Mouse (Mus musculus): Measurements from ENCODE around the gene Nectin2. TPM values are rescaled to one million over a fixed set of nuclear protein-coding genes. Genes with fewer than 3 reads are reported as not detected.
A peak's percentile ranks its signal among the peaks of the same experiment; 100 is the strongest.

The Nectin2 gene
- polyA plus RNA-seq, 1 experiment from 2014 or later: 106 TPM

DNA sequence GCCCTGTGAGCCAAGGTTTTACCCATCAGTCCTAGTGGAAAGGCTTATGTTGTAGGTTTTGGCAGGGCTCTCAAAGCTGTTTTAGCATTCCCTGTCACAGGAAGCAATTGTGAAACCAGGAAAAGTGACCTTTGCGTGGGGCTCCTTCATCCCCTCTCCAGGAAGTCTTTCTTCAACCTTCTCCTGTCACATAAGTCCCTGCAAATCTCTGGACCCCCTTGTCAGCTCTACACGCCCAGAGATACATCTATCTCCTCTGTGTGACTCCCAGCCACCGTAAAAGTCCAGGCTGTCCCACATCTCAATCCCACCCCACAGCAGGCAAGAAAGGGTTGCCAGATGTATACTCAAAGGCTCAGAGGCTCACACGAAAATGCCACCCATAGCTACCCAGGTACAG is 21.4 kb upstream of the Nectin2 start:
- Histone ChIP-seq H3K4me2 (replicated peaks; ENCODE audit: low read depth, low read length) (no peak overlapping the region; the same call in 1 of the 2 replicates), H3K27ac (ENCODE audit: low read length) (no peak overlapping the region), H3K4me1 (ENCODE audit: control insufficient read depth, insufficient read depth, low read length) (peaks cover 26% of the 10 kb centered on the region), H3K9ac (replicated peaks; ENCODE audit: low read depth, low read length) (no peak overlapping the region), H3K9me3 (ENCODE audit: control insufficient read depth, low read depth, low read length) (no peaks in the 10 kb centered on the region), H3K36me3 (ENCODE audit: control insufficient read depth, insufficient read depth, low read length) (peaks cover under 1% of the 10 kb centered on the region; the same call in 1 of the 2 replicates), H3K27me3 (ENCODE audit: control insufficient read depth, insufficient read depth, low read length) (no peaks in the 10 kb centered on the region), H3K4me3 (ENCODE audit: low read depth, low read length) (no peak overlapping the region)
- WGBS: 49% methylated on average over 4 of the region's 4 CpGs
- no peak for ATAC-seq (ENCODE audit: insufficient number of reproducible peaks, insufficient read depth, low FRiP score, low read depth)

DNA sequence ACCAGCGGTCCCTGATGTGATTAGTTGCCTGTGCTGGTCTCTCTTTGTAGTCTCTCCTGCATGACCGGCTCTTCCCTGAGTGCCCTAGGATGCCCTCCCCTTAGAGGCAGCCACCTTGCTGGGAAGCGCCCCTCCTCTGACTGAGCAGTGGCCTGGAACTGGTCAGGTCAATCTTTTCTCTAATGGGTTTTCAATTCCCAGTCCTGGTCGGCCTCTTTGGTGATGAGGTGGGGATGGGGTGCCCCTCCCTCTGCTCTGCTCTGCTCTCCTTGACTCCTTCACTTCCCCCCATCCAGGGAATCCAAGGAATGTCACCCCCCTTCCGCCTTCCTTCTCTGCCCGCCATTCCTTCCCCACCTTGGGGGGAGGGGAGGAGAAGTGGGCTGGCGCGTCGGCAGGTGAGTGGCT is 20.7 kb upstream of the Nectin2 start, which contains the start of gene Bcam:
Bcam (minus strand) TSS at position 33 of the 408 bp plus-strand sequence.
- peak; percentile 21; the same call in 1 of the 2 replicates for ATAC-seq (ENCODE audit: insufficient number of reproducible peaks, insufficient read depth, low FRiP score, low read depth)
- 2% methylated on average over 9 of the region's 9 CpGs for WGBS
- peak within 1 kb of the TSS; percentile 68; the same call in 1 of the 2 replicates for H3K27ac ChIP-seq (ENCODE audit: low read length)
- H3K9me3 ChIP-seq (ENCODE audit: control insufficient read depth, low read depth, low read length): no peaks in the 10 kb centered on the region
- peak within 1 kb of the TSS; percentile 65 for H3K9ac ChIP-seq (replicated peaks; ENCODE audit: low read depth, low read length)
- peak within 1 kb of the TSS; percentile 91 for H3K4me2 ChIP-seq (replicated peaks; ENCODE audit: low read depth, low read length)
- H3K27me3 ChIP-seq (ENCODE audit: control insufficient read depth, insufficient read depth, low read length): no peaks in the 10 kb centered on the region
- peak within 1 kb of the TSS; percentile 62 for H3K4me3 ChIP-seq (ENCODE audit: low read depth, low read length)
- peaks cover 26% of the 10 kb centered on the region for H3K4me1 ChIP-seq (ENCODE audit: control insufficient read depth, insufficient read depth, low read length)
- peaks cover 3% of the 10 kb centered on the region; the same call in 1 of the 2 replicates for H3K36me3 ChIP-seq (ENCODE audit: control insufficient read depth, insufficient read depth, low read length)

DNA sequence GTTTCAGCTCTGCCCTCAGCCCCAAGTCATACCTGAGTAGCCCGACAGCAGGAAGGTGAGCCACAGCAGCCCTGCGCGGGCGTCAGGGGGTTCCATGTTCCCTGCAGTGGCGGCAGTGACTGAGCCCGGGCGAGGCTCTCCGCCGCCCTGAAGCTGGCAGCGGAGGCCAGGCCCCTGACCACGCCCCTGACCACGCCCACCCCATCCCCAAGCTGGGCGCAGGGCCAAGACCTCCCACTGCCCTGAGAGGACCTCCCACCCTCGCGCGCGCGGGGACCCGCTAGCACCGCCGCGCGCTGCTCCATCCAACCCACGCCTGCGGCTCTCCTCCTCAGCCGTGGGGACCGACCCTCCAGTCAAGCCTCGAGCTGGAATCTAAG is 20.1 kb upstream of the Nectin2 start:
- peaks cover 26% of the 10 kb centered on the region for H3K4me1 ChIP-seq (ENCODE audit: control insufficient read depth, insufficient read depth, low read length)
- WGBS: under 1% methylated on average over 28 of the region's 28 CpGs
- H3K27me3 ChIP-seq (ENCODE audit: control insufficient read depth, insufficient read depth, low read length): no peaks in the 10 kb centered on the region
- H3K27ac ChIP-seq (ENCODE audit: low read length): peak overlapping the region; percentile 68; the same call in 1 of the 2 replicates
- H3K4me2 ChIP-seq (replicated peaks; ENCODE audit: low read depth, low read length): peak overlapping the region; percentile 91
- H3K36me3 ChIP-seq (ENCODE audit: control insufficient read depth, insufficient read depth, low read length): peaks cover 6% of the 10 kb centered on the region
- H3K9ac ChIP-seq (replicated peaks; ENCODE audit: low read depth, low read length): peak overlapping the region; percentile 65
- no peaks in the 10 kb centered on the region for H3K9me3 ChIP-seq (ENCODE audit: control insufficient read depth, low read depth, low read length)
- H3K4me3 ChIP-seq (ENCODE audit: low read depth, low read length): peak overlapping the region; percentile 62
- ATAC-seq (ENCODE audit: insufficient number of reproducible peaks, insufficient read depth, low FRiP score, low read depth): peak; percentile 79

DNA sequence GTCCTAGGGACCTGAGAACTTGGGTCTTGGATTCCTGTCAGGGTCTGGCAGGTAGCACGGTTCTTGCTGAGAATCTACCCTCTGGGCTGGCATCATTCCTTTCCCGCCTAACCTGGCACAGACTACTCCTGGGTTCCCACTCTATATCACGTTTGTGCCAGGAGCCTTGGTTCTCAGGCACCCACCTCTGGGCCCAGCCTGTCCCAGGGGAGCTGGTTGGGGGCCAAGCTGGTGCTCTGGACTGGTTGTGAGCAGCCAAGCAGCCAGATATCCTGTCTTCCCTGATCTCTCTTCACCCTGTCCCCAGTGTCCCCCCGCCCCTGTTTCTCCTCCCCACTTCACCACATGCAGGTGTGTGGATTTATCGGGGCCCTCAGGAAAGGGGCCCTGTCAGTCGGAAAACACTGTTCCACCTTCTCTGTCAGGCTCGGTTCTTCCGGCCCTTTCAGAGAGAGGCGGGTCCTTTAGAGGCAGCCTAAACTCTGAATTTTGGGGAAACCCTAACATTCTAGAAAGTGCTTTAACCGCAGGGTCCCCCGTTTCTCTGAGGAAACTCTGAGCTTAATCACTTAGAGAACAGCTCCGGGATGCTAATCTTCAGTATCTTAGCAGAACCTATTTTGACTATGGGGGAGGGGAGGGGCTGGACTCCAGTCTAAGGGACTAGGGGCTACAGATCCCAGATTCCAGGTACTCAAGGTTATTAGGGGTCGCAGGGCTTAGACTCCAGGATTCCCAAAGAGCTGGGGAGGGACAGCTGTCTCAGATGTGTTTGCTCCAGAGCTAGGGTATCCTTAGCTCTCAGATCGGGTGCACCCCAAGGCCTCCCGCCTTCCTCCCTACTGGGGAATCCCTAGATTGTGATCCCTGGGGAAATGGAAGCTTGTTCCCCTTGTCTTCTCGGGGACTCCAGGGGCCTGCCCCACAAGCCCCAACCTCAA is 19.4 kb upstream of the Nectin2 start:
- WGBS: 6% methylated on average over 16 of the region's 16 CpGs
- Histone ChIP-seq H3K27ac (ENCODE audit: low read length) (peak overlapping the region; percentile 68), H3K27me3 (ENCODE audit: control insufficient read depth, insufficient read depth, low read length) (no peaks in the 10 kb centered on the region), H3K9ac (replicated peaks; ENCODE audit: low read depth, low read length) (peak overlapping the region; percentile 65), H3K36me3 (ENCODE audit: control insufficient read depth, insufficient read depth, low read length) (peaks cover 10% of the 10 kb centered on the region), H3K4me3 (ENCODE audit: low read depth, low read length) (peak overlapping the region; percentile 62), H3K4me1 (ENCODE audit: control insufficient read depth, insufficient read depth, low read length) (peaks cover 26% of the 10 kb centered on the region), H3K9me3 (ENCODE audit: control insufficient read depth, low read depth, low read length) (no peaks in the 10 kb centered on the region), H3K4me2 (replicated peaks; ENCODE audit: low read depth, low read length) (peak overlapping the region; percentile 91)
- peak; percentile 11 for ATAC-seq (ENCODE audit: insufficient number of reproducible peaks, insufficient read depth, low FRiP score, low read depth)

DNA sequence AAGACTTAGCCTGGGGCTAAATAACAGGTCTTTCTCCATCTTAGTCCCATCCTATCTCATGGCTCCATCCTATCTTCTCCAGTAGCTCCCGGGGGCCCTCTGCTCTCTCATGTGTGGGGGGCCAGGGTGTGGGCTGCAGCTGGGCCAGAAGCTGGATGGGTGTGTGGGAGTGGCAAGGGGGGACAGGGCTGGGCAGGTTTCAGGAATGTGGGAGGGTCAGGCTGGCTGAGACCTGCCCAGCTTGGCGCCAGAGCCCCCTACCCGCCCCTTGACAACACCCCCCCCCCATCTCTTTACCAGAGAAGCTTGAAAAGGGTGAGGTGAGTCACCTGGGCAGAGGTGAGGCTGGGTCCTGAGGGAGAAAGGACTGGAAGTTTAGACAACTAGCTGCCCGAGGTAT is 18.7 kb upstream of the Nectin2 start:
- Histone ChIP-seq H3K4me3 (ENCODE audit: low read depth, low read length) (peak overlapping the region; percentile 62), H3K4me1 (ENCODE audit: control insufficient read depth, insufficient read depth, low read length) (peaks cover 26% of the 10 kb centered on the region), H3K9me3 (ENCODE audit: control insufficient read depth, low read depth, low read length) (no peaks in the 10 kb centered on the region), H3K4me2 (replicated peaks; ENCODE audit: low read depth, low read length) (peak overlapping the region; percentile 91), H3K36me3 (ENCODE audit: control insufficient read depth, insufficient read depth, low read length) (peaks cover 16% of the 10 kb centered on the region), H3K9ac (replicated peaks; ENCODE audit: low read depth, low read length) (no peak overlapping the region), H3K27me3 (ENCODE audit: control insufficient read depth, insufficient read depth, low read length) (no peaks in the 10 kb centered on the region), H3K27ac (ENCODE audit: low read length) (0 out of 2 replicates have a peak overlapping the region, but pooled peaks have one; percentile 22)
- 13% methylated on average over 4 of the region's 4 CpGs for WGBS
- peak; percentile 70 for ATAC-seq (ENCODE audit: insufficient number of reproducible peaks, insufficient read depth, low FRiP score, low read depth)

DNA sequence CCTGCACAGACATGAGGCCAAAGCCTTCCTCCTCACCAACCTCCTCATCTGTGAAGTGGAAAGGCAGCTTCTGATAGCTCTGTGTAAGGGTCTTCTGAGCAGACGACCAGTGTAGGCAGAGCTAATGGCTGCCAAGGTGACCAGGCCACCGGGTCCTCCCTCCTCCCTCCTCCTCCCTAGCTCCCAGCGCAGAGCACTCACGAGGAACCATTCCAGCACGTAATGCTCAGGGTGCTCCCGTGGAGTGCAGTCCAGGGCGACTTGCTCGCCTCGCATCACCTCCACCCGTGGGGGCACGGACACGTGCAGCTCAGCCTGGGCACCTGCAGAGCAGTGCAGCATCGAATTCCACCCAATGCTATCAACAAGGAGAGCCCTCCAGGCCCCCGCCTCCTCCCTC is 18.0 kb upstream of the Nectin2 start:
- H3K27ac ChIP-seq (ENCODE audit: low read length): peak overlapping the region; percentile 22; the same call in 1 of the 2 replicates
- H3K9me3 ChIP-seq (ENCODE audit: control insufficient read depth, low read depth, low read length): no peaks in the 10 kb centered on the region
- no peaks in the 10 kb centered on the region for H3K27me3 ChIP-seq (ENCODE audit: control insufficient read depth, insufficient read depth, low read length)
- H3K36me3 ChIP-seq (ENCODE audit: control insufficient read depth, insufficient read depth, low read length): peaks cover 20% of the 10 kb centered on the region
- 61% methylated on average over 14 of the region's 14 CpGs for WGBS
- ATAC-seq (ENCODE audit: insufficient number of reproducible peaks, insufficient read depth, low FRiP score, low read depth): no peak
- H3K4me2 ChIP-seq (replicated peaks; ENCODE audit: low read depth, low read length): peak overlapping the region; percentile 91
- H3K4me3 ChIP-seq (ENCODE audit: low read depth, low read length): peak overlapping the region; percentile 4; the same call in 1 of the 2 replicates
- peaks cover 26% of the 10 kb centered on the region for H3K4me1 ChIP-seq (ENCODE audit: control insufficient read depth, insufficient read depth, low read length)
- no peak overlapping the region for H3K9ac ChIP-seq (replicated peaks; ENCODE audit: low read depth, low read length)

DNA sequence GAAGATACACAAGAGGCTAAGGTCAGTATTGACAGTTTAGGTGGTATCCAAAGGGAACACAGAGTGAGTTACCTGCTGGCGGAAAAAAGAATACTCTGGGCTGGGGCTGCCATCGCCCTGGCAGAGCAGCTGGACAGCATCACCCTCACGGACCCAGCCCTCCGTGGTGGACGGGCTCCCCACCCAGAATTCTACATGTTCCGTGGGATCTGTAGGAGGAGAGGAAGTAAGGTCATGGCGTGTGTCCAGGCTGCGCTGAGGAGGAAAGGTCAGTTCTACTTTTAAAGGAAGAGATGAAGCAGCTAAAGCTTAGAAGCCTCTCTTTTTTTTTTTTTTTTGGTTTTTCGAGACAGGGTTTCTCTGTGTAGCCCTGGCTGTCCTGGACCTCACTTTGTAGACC is 14.3 kb upstream of the Nectin2 start:
- Histone ChIP-seq H3K9me3 (ENCODE audit: control insufficient read depth, low read depth, low read length) (no peaks in the 10 kb centered on the region), H3K9ac (replicated peaks; ENCODE audit: low read depth, low read length) (no peak overlapping the region), H3K27me3 (ENCODE audit: control insufficient read depth, insufficient read depth, low read length) (no peaks in the 10 kb centered on the region), H3K4me2 (replicated peaks; ENCODE audit: low read depth, low read length) (no peak overlapping the region), H3K27ac (ENCODE audit: low read length) (no peak overlapping the region), H3K4me1 (ENCODE audit: control insufficient read depth, insufficient read depth, low read length) (peaks cover 18% of the 10 kb centered on the region), H3K36me3 (ENCODE audit: control insufficient read depth, insufficient read depth, low read length) (peaks cover 23% of the 10 kb centered on the region), H3K4me3 (ENCODE audit: low read depth, low read length) (no peak overlapping the region)
- no peak for ATAC-seq (ENCODE audit: insufficient number of reproducible peaks, insufficient read depth, low FRiP score, low read depth)
- WGBS: 87% methylated on average over 8 of the region's 9 CpGs

DNA sequence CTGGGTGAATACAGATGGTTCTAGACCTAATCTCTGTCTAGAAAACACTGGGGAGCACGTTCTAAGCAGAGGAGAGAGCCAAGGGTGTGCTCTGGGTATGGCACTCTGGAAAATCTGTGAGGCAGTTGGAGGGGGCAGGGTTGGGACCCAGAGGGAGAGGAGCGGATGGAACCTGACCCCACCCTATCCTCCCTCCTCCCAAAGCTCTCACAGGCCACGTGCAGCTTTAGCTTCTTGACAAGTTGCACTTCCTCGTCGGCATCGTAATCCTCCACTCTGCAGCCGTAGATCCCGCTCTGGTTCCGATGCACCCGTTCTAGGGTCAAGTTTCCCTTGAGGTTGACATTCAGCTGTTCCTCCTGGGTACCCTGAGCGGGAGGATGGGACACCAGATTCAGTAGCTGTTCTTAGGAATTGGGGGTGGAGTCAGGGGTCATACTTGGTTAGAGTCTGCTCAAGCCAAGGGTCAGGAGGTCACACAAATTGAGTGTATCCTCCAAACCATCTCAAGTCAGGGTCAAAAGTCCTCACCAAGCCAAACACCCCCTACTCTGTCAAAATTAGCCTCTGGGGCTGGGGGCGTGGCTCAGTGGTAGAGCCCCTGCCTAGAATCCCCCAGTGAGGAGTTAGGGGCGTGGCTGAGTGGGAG is 13.7 kb upstream of the Nectin2 start:
- WGBS: 86% methylated on average over 13 of the region's 13 CpGs
- no peaks in the 10 kb centered on the region for H3K27me3 ChIP-seq (ENCODE audit: control insufficient read depth, insufficient read depth, low read length)
- H3K9me3 ChIP-seq (ENCODE audit: control insufficient read depth, low read depth, low read length): no peaks in the 10 kb centered on the region
- H3K9ac ChIP-seq (replicated peaks; ENCODE audit: low read depth, low read length): no peak overlapping the region
- peaks cover 13% of the 10 kb centered on the region for H3K4me1 ChIP-seq (ENCODE audit: control insufficient read depth, insufficient read depth, low read length)
- no peak overlapping the region for H3K4me3 ChIP-seq (ENCODE audit: low read depth, low read length)
- ATAC-seq (ENCODE audit: insufficient number of reproducible peaks, insufficient read depth, low FRiP score, low read depth): no peak
- H3K4me2 ChIP-seq (replicated peaks; ENCODE audit: low read depth, low read length): no peak overlapping the region
- H3K27ac ChIP-seq (ENCODE audit: low read length): no peak overlapping the region
- H3K36me3 ChIP-seq (ENCODE audit: control insufficient read depth, insufficient read depth, low read length): peaks cover 23% of the 10 kb centered on the region

All from stomach, embryonic 14.5 days (tissue).